Mouse (Mus musculus) C2C12 (cell line): ENCODE results near the gene Ptpn13.

Experiments
- CTCF ChIP-seq: IDR thresholded peaks from one replicate; pipeline ENCODE4 v1.5.1; 2011; ENCODE audit not compliant: control insufficient read depth, insufficient read depth, insufficient read length
- MAX ChIP-seq: IDR thresholded peaks from one replicate; pipeline ENCODE4 v1.6.1; 2011; ENCODE audit warnings: mild to moderate bottlenecking, control low read depth
- MYOD1 ChIP-seq: IDR thresholded peaks from one replicate; pipeline ENCODE4 v1.6.1; 2011; ENCODE audit warnings: low read depth; ENCODE audit not compliant: control insufficient read depth, insufficient read length
- MYOG ChIP-seq: IDR thresholded peaks from one replicate; pipeline ENCODE4 v1.6.1; 2011; ENCODE audit not compliant: control insufficient read depth, insufficient read length; ENCODE audit errors: extremely low read depth
- USF1 ChIP-seq: IDR thresholded peaks from one replicate; pipeline ENCODE4 v1.6.1; 2011; ENCODE audit warnings: low read depth, mild to moderate bottlenecking, control low read depth, moderate library complexity

DNA sequence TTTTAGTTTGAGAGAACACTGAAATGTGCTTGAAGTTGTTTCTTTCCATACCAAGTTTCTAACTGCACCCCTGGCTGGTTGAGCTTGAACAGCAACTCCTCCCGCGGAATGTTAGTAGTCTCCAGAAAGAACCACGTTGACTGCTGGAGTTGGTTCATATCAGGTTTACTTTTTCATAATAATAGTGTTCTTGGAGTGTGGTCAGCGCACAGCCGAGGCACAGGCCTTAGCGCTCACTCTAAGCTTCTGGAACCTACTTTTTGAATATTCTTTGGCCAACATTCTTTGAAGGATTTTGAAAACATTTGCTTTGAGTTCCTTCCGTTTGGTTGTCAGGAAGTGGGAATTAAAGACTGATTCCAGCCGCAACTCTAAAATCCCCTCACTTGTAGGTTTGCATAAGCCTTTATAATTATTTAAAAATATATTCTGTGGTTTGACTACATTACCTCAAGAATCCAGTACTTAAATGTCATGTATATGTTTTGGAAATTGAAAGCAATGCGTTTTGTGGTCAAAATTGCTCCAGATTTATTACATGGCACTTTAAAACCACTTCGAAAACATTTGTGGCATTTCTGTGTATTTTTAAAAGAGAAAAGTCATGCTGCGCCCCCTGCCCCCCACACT is 48.6 kb downstream of the Ptpn13 start:
- TF ChIP-seq CTCF (no peak), USF1 (no peak), MAX (no peak), MYOG (no peak), MYOD1 (no peak)
